Mouse (Mus musculus) layer of hippocampus, adult 18-20 months (tissue): ENCODE data around the gene Psmb2. TPM values are rescaled to one million over a fixed set of nuclear protein-coding genes. Genes with fewer than 3 reads are reported as not detected.
A peak's percentile ranks its signal among the peaks of the same experiment; 100 is the strongest.

ENCODE experiments used
- DNase-seq, 2 experiments: peaks; one replicate each; pipeline ENCODE4 v3.0.0; 2022; ENCODE audit warnings: low spot score in 2 of 2
- total RNA-seq, 2 experiments: library from RNA; stranded (reverse); gene quantifications; 2 replicates each; pipeline ENCODE4 v1.2.3; 2021

Gene Psmb2
- total RNA-seq, 2 experiments from 2014 or later = 100 to 115 TPM

GRCm38 (mm10) chr4:126751556-126752023, 74.2 kb downstream of the Psmb2 start:
- DNase-seq = peak; percentile 54 to 83

GRCm38 (mm10) chr4:126752024-126752607, 74.7 kb downstream of the Psmb2 start:
- peak in 1 of 2 experiments; percentile 69 for DNase-seq

- DNase-seq = no peak
Measured at GRCm38 (mm10) chr4:126752608-126753141, 75.2 kb downstream of the Psmb2 start.

- DNase-seq = peak; percentile 97 to 99
Measured at GRCm38 (mm10) chr4:126753268-126754230, 76.1 kb downstream of the Psmb2 start, which contains the start of the genes Ncdn and AU040320. Gene Ncdn, minus strand, starts transcription at chr4:126753438. Gene AU040320, plus strand, starts transcription at chr4:126753544.

- DNase-seq = no peak
Measured at GRCm38 (mm10) chr4:126754231-126754611, 76.8 kb downstream of the Psmb2 start.

DNA sequence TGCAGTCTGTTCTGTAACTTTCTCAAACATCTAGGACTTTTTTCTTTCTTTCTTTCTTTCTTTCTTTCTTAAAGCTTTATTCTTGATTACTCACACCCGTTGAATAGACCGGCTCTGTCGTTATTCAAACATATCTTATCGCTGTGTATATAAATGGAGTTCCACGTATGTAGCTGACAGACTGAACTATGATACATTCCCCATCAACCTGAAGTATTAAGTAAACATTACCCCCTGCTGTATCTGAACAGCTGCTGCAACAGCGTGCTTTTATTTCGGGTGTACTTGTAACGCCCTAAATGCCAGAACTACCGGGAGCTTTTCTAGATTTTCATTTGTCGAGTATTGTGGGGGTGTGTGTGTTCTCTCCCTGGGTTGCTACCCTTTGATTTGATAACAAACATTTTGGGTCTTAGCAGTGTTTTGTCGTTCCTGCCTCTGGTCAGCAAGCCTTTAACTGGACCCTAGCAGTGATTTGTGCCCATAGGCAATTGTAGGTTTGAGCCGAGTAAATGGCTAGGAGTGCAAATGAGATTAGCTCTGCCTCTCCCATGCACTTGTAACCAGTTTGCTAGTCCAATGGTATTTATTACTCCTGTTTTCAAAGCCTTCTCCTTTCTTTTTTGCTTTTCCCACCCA, 77.4 kb downstream of the Psmb2 start:
- no peak for DNase-seq

- peak in 1 of 2 experiments; percentile 80 for DNase-seq
Measured at GRCm38 (mm10) chr4:126756766-126757165, 79.3 kb downstream of the Psmb2 start.

GRCm38 (mm10) chr4:126758299-126758698, 80.9 kb downstream of the Psmb2 start:
- no peak for DNase-seq

Other genes with a start within 250 kb of the Psmb2 start
- gene Ago3, start 248.1 kb upstream of the Psmb2 start, total RNA-seq = 10 to 100 TPM; 36.9 to 38.7 TPM
- gene Ago1, start 209.0 kb upstream of the Psmb2 start, total RNA-seq = 10 to 100 TPM; 58.7 to 59.3 TPM
- gene Ago4, start 144.2 kb upstream of the Psmb2 start, total RNA-seq = 1 to 10 TPM; 8.1 to 9.7 TPM
- under 1 TPM; 0.87 to 0.91 TPM for gene Clspn, start 120.7 kb upstream of the Psmb2 start, total RNA-seq
- 10 to 100 TPM; 70.4 to 71.1 TPM for gene 5730409E04Rik, start 67.8 kb upstream of the Psmb2 start, total RNA-seq
- not detected for gene Tfap2e, start 58.6 kb downstream of the Psmb2 start, total RNA-seq
- 1,000 to 10,000 TPM; 2,035 to 2,092 TPM for gene Ncdn, start 75.8 kb downstream of the Psmb2 start, total RNA-seq
- 10 to 100 TPM; 60.9 to 61.3 TPM for gene AU040320, start 75.9 kb downstream of the Psmb2 start, total RNA-seq